Mouse (Mus musculus) effector memory CD4-positive, alpha-beta T cell, adult 7 months (primary cell): ENCODE results near the gene Olfr329-ps. TPM values are rescaled to one million over a fixed set of nuclear protein-coding genes. Genes with fewer than 3 reads are reported as not detected.

Experiments
- polyA plus RNA-seq: library from polyadenylated mRNA; unstranded; fragments of 100-300 nt; shearing (Covaris generic); gene quantifications from one replicate; pipeline ENCODE4 v1.2.1, GENCODE M21; 2017

The Olfr329-ps gene
- not detected for polyA plus RNA-seq

GRCm38 (mm10) chr11:58546322-58546721 lies at the start of gene Olfr329-ps:
Gene Olfr329-ps, minus strand, starts transcription at chr11:58546422.

GRCm38 (mm10) chr11:58594814-58595213 lies 48.6 kb upstream of the Olfr329-ps start, which contains the start of gene Olfr324:
Gene Olfr324, plus strand, starts transcription at chr11:58595114.

GRCm38 (mm10) chr11:58577430-58577829 lies 31.2 kb upstream of the Olfr329-ps start, which contains the start of gene Olfr325:
Gene Olfr325, plus strand, starts transcription at chr11:58577730.

GRCm38 (mm10) chr11:58570405-58570804 lies 24.2 kb upstream of the Olfr329-ps start, which contains the start of gene Olfr224:
Gene Olfr224, minus strand, starts transcription at chr11:58570553.

DNA sequence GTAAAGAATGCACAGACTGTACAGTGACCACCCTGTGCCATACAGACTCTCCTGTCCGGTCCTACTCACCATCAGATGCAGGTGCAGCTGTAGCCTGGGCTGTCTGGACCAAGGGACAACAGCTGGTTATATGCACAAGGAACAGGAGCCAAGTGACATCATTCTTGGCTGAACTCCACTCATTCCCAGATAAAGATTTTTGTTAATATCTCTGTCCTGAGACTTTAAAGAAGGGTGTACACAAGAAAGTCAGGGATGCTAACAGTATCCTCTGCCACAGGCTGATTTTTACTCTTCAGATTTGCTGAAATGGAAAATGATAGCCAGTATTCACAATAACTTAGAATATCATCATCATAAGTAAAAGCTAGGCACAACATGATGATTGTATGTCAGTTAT lies 9.3 kb upstream of the Olfr329-ps start, which contains the start of gene Olfr328:
TSS of gene Olfr328 (minus strand) at position 101 of the 400 bp plus-strand sequence.

DNA sequence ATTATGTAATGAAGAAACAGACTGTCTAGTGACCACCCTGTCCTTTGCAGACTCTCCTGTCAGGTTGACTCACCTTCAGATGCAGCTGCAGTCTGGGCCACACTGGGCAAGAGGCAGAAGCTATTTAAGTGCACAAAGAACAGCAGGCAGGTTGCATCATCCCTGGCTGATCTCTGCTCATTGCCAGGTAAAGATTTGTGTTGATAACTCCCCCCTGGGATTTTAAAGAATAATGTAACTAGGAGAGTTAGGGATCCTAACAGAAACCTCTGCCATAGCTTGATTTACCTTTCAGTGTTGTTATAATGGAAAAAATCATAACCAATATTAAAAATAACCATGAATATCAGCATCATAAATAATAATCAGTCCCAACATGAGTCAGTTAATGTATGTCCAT lies 11.5 kb downstream of the Olfr329-ps start, which contains the start of gene Olfr330:
TSS of gene Olfr330 (minus strand) at position 101 of the 400 bp plus-strand sequence.

DNA sequence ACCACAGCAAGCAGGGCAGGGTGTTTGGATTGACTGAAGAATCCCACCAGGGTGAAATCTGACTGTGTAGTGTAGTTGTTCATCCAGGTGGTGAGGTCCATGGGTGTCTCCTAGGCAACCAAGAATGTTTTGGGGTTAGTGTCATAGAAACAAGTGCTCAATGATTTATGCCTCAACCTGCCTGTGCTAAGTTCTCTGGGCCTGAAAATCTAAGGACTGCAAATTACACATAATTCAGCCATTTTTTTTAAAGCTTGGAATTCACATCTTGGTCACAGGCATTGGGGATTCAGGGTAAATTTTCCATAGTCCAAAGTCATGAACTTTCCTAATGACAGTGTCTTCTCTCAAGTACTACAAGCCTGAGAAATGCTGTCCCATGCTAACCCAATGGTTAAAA lies 43.8 kb downstream of the Olfr329-ps start, which contains the start of gene Olfr331:
TSS of gene Olfr331 (minus strand) at position 101 of the 400 bp plus-strand sequence.

DNA sequence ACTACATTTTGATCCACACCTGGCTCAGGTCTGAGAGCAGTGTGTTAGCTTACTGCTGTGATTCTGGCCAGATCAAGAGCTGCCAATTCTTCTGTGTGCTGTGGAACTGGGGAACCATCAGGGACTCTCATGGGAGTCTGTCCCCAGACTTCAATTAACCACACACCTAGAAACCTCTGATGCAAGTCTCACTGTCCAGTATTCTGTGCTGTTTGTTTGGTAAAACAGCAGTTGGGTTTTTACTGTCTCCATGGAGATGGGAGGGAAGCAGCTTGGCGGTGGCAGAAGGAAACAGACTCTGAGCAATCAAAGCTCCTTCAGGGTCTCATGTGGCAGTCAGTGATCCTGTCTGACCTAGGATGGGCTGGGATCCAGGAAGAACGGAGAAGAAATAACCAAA lies 53.8 kb downstream of the Olfr329-ps start, which contains the start of gene Olfr332:
TSS of gene Olfr332 (minus strand) at position 101 of the 400 bp plus-strand sequence.

Other genes starting within 250 kb of the Olfr329-ps start
- gene Zfp692, start 239.4 kb downstream of the Olfr329-ps start, polyA plus RNA-seq = 39.8 TPM
- 39.7 TPM for gene Zfp672, start 216.1 kb downstream of the Olfr329-ps start, polyA plus RNA-seq
- gene Sh3bp5l, start 215.7 kb downstream of the Olfr329-ps start, polyA plus RNA-seq = 12.9 TPM
- 0.59 TPM for gene Lypd8, start 167.4 kb downstream of the Olfr329-ps start, polyA plus RNA-seq
- gene 1810065E05Rik, start 125.3 kb downstream of the Olfr329-ps start, polyA plus RNA-seq = not detected
- 0.84 TPM for gene Gm12253, start 113.9 kb downstream of the Olfr329-ps start, polyA plus RNA-seq
- not detected for gene Lypd9, start 93.5 kb downstream of the Olfr329-ps start, polyA plus RNA-seq
- not detected for gene Olfr30, start 84.2 kb downstream of the Olfr329-ps start, polyA plus RNA-seq
- not detected for gene Olfr332, start 53.9 kb downstream of the Olfr329-ps start, polyA plus RNA-seq
- gene Olfr331, start 43.9 kb downstream of the Olfr329-ps start, polyA plus RNA-seq = not detected
- 0.99 TPM for gene Olfr330, start 11.6 kb downstream of the Olfr329-ps start, polyA plus RNA-seq
- gene Olfr328, start 9.2 kb upstream of the Olfr329-ps start, polyA plus RNA-seq = 0.18 TPM
- 0.37 TPM for gene Olfr224, start 24.1 kb upstream of the Olfr329-ps start, polyA plus RNA-seq
- gene Olfr325, start 31.3 kb upstream of the Olfr329-ps start, polyA plus RNA-seq = not detected
- not detected for gene Olfr324, start 48.7 kb upstream of the Olfr329-ps start, polyA plus RNA-seq
- not detected for gene 2210407C18Rik, start 69.7 kb upstream of the Olfr329-ps start, polyA plus RNA-seq
- not detected for gene Olfr323, start 84.1 kb upstream of the Olfr329-ps start, polyA plus RNA-seq
- gene Trim58, start 94.0 kb upstream of the Olfr329-ps start, polyA plus RNA-seq = not detected
- not detected for gene Olfr322, start 112.4 kb upstream of the Olfr329-ps start, polyA plus RNA-seq
- not detected for gene Olfr320, start 134.7 kb upstream of the Olfr329-ps start, polyA plus RNA-seq
- gene Olfr319, start 152.7 kb upstream of the Olfr329-ps start, polyA plus RNA-seq = not detected
- 0.18 TPM for gene Olfr318, start 177.6 kb upstream of the Olfr329-ps start, polyA plus RNA-seq
- not detected for gene Olfr317, start 192.8 kb upstream of the Olfr329-ps start, polyA plus RNA-seq
- 0.16 TPM for gene Olfr316, start 206.3 kb upstream of the Olfr329-ps start, polyA plus RNA-seq
- not detected for gene Olfr315, start 226.8 kb upstream of the Olfr329-ps start, polyA plus RNA-seq
- 0.28 TPM for gene Olfr314, start 236.5 kb upstream of the Olfr329-ps start, polyA plus RNA-seq